ENCODE assay signal across 9 mouse cellular contexts in genomic region chr5:111489022-111489616, GRCm38 (mm10).
DNase-seq lines count a peak whose midpoint lies in the region; ATAC-seq and TF ChIP-seq lines count a peak whose summit lies in the region.
"Had no signal": no experiment of that assay in that cellular context is flagged by ENCODE, and none has a peak within 500 bp of the region (broad histone marks: within the 10 kb centered on the region; RNA-seq: fewer than 3 reads in every experiment).

No protein-coding gene starts in this region.

- 0 out of 2 replicates have a peak, but pooled peaks have one; percentile 50 for ATAC-seq in limb, embryonic 14.5 days (ENCODE audit: low FRiP score, low read depth)

- no peaks in the 10 kb centered on the region for H3K9me3 ChIP-seq in forebrain, embryonic 10.5 days
- H3K9me3 ChIP-seq in limb, embryonic 14.5 days (ENCODE audit: control insufficient read depth, low read length), result no peaks in the 10 kb centered on the region
- H3K9me3 ChIP-seq: megakaryocyte, embryonic 14.5 days; stomach, embryonic 15.5 days had no signal

- H3K9ac ChIP-seq in limb, embryonic 14.5 days (ENCODE audit: low read depth, low read length, severe bottlenecking), result no peak overlapping the region
- H3K9ac ChIP-seq: stomach, embryonic 15.5 days had no signal

- no peaks in the 10 kb centered on the region for H3K36me3 ChIP-seq in forebrain, embryonic 10.5 days (replicated peaks)
- no peaks in the 10 kb centered on the region for H3K36me3 ChIP-seq in limb, embryonic 14.5 days (ENCODE audit: control insufficient read depth, insufficient read depth, low read length)
- H3K36me3 ChIP-seq in kidney, adult 2 months (ENCODE audit: control insufficient read depth, insufficient read depth, low read length), result no peaks in the 10 kb centered on the region
- H3K36me3 ChIP-seq: stomach, embryonic 15.5 days had no signal

- H3K4me1 ChIP-seq in forebrain, embryonic 10.5 days, result peaks cover 3% of the 10 kb centered on the region
- no peaks in the 10 kb centered on the region for H3K4me1 ChIP-seq in limb, embryonic 14.5 days (ENCODE audit: control insufficient read depth, insufficient read depth, low read length)
- no peaks in the 10 kb centered on the region for H3K4me1 ChIP-seq in kidney, adult 2 months (ENCODE audit: control insufficient read depth, insufficient read depth, low read length)
- H3K4me1 ChIP-seq: stomach, embryonic 15.5 days had no signal

- no peak for TF ChIP-seq POLR2A in limb, embryonic 14.5 days (IDR thresholded peaks at IDR 0.05; ENCODE audit: borderline replicate concordance, extremely low read depth, insufficient read depth, insufficient read length)
- no peak for TF ChIP-seq POLR2A in kidney, adult 2 months (IDR thresholded peaks at IDR 0.05; ENCODE audit: low read depth, low read length)

- peak; percentile 50 for DNase-seq in thymus, postnatal 14 days
- no peak for DNase-seq in thymus, adult 18-20 months
- DNase-seq in forebrain, embryonic 10.5 days (ENCODE audit: extremely low spot score, low spot score), result peak; percentile 27
- DNase-seq in limb, embryonic 14.5 days (ENCODE audit: low spot score), result no peak
- DNase-seq in spleen, postnatal 4 days (ENCODE audit: low spot score in 2 of 2), result no peak
- DNase-seq in layer of hippocampus, adult 9-11 months, result no peak
- DNase-seq in kidney, adult 2 months, result no peak

- no peak for TF ChIP-seq CTCF in kidney, adult 2 months (conservative IDR thresholded peaks at IDR 0.05; ENCODE audit: insufficient read depth, insufficient read length, low read depth, low read length)

- no peaks in the 10 kb centered on the region for H3K27me3 ChIP-seq in forebrain, embryonic 10.5 days (ENCODE audit: poor library complexity, severe bottlenecking)
- H3K27me3 ChIP-seq in limb, embryonic 14.5 days (ENCODE audit: control insufficient read depth, insufficient read depth, low read length), result no peaks in the 10 kb centered on the region
- H3K27me3 ChIP-seq in kidney, adult 2 months (replicated peaks; ENCODE audit: control insufficient read depth, insufficient read depth, low read length), result no peaks in the 10 kb centered on the region
- H3K27me3 ChIP-seq: stomach, embryonic 15.5 days had no signal

- H3K4me2 ChIP-seq in limb, embryonic 14.5 days (replicated peaks; ENCODE audit: low read depth, low read length, severe bottlenecking), result no peak overlapping the region
- H3K4me2 ChIP-seq: stomach, embryonic 15.5 days had no signal

- H3K27ac ChIP-seq in forebrain, embryonic 10.5 days, result peak overlapping the region; percentile 62
- no peak overlapping the region for H3K27ac ChIP-seq in limb, embryonic 14.5 days (replicated peaks; ENCODE audit: low read depth, low read length)
- H3K27ac ChIP-seq in kidney, adult 2 months (ENCODE audit: insufficient read depth, low read depth, low read length), result no peak overlapping the region
- H3K27ac ChIP-seq: stomach, embryonic 15.5 days had no signal

- no peak overlapping the region for H3K4me3 ChIP-seq in forebrain, embryonic 10.5 days
- H3K4me3 ChIP-seq in limb, embryonic 14.5 days (replicated peaks; ENCODE audit: low read length), result no peak overlapping the region
- H3K4me3 ChIP-seq in kidney, adult 2 months (ENCODE audit: insufficient read depth, low read depth, low read length), result no peak overlapping the region
- H3K4me3 ChIP-seq: megakaryocyte, embryonic 14.5 days; stomach, embryonic 15.5 days had no signal

- WGBS in forebrain, embryonic 10.5 days, result 58% methylated on average over 7 of the region's 7 CpGs
- WGBS in limb, embryonic 14.5 days, result 46% methylated on average over 7 of the region's 7 CpGs
- WGBS in kidney, adult 2 months, result 72% methylated on average over 7 of the region's 7 CpGs

Comparison
In these comparisons a context has a peak if more than half of its experiments do, and no peak if none do; other contexts are left out.
1. DNase-seq: peak in thymus, postnatal 14 days (single experiment) and forebrain, embryonic 10.5 days (single experiment); none in thymus, adult 18-20 months (0 of 2), limb, embryonic 14.5 days (single experiment), spleen, postnatal 4 days (0 of 2), layer of hippocampus, adult 9-11 months (single experiment) and kidney, adult 2 months (single experiment).